Mouse (Mus musculus) c-Kit-positive CD71-negative TER-119-negative erythroid progenitor cells, embryonic 14.5 days (primary cell): ENCODE data around the gene Defa35.
A peak's percentile ranks its signal among the peaks of the same experiment; 100 is the strongest.
"Not testable (repeated sequence)": the region's sequence is repeated elsewhere in the genome, so short reads cannot be mapped to it uniquely, and the experiment has no call there.

Experiments
- DNase-seq: peaks from one replicate; pipeline ENCODE4 v3.0.0-alpha.2; 2013; ENCODE audit warnings: low read depth

The Defa35 gene

DNA sequence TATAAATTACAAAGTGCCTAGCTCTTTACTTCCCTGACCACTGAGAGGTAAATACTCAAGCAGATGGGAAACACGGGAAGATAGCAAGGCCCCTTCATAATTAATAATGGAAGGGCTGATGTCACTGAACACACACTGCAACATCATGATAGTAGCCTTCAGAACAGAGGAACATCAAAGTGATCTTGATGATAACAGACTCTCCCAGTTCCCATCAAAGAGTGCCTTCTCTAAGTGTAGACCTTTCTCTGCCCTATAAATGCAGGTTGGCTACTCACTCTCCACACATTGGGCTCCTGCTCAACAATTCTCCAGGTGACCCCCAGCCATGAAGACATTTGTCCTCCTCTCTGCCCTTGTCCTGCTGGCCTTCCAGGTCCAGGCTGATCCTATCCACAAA is at the start of gene Defa35:
Gene Defa35, plus strand, starts transcription at position 301 of the 400 bp plus-strand sequence.
- not testable (repeated sequence) for DNase-seq

DNA sequence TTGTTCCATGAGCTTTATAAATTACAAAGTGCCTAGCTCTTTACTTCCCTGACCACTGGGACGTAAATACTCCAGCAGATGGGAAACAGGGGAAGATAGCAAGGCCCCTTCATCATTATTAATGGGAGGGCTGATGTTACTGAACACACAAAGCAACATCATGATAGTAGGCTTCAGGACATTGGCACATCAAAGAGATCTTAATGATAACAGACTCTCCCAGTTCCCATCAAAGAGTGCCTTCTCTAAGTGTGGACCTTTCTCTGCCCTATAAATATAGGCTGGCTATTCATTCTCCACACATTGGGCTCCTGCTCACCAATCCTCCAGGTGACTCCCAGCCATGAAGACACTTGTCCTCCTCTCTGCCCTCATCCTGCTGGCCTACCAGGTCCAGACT is 39.6 kb upstream of the Defa35 start, which contains the start of gene Defa21:
Gene Defa21, plus strand, starts transcription at position 301 of the 400 bp plus-strand sequence.
- not testable (repeated sequence) for DNase-seq

DNA sequence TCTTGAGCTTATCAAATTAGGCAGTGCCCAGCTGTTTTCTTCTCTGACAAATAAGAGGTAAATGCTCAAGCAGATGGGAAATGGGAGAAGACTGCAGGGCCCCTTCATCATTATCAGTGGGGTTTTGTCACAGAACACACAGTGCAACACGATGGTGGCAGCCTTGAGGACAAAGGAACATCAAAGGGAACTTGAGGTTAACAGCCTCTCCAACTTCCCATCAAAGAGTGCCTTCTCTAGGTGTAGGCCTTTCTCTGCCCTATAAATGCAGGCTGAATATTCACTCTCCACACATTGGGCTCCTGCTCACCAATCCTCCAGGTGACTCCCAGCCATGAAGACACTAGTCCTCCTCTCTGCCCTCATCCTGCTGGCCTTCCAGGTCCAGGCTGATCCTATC is 10.1 kb upstream of the Defa35 start, which contains the start of gene Defa23:
Gene Defa23, plus strand, starts transcription at position 301 of the 400 bp plus-strand sequence.
- DNase-seq = not testable (repeated sequence)

DNA sequence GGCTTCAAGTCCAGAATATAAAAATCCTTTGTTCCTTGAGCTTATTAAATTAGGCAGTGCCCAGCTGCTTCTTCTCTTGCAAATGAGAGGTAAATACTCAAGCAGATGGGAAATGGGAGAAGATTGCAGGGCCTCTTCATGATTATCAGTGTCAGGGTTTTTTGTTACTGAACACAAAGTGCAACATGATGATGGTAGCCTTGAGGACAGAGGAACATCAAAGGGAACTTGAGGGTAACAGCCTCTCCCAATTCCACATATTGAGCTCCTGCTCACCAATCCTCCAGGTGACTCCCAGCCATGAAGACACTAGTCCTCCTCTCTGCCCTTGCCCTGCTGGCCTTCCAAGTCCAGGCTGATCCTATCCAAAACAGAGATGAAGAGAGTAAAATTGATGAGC is 19.3 kb downstream of the Defa35 start, which contains the start of gene Defa25:
Gene Defa25, plus strand, starts transcription at position 301 of the 400 bp plus-strand sequence.
- not testable (repeated sequence) for DNase-seq

DNA sequence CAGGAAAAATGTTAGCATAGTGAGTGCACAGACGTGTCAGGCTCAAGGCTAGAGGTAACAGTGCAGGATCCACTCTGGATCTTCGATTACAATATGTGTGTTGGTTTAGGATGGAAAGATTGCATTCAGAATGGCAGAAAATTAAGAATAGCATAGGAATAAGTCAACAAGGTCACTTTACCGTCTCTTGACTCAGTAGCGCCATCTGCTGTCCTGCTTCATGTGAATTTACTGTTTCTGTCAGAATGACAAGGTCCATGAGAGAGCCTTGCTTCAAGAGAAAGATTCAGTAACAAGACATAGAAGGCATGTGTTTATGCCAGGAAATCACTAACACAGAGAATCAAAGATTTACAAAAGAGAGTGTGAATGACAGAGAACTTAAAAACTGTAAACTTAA is 28.3 kb downstream of the Defa35 start:
- peak; percentile 19 for DNase-seq

DNA sequence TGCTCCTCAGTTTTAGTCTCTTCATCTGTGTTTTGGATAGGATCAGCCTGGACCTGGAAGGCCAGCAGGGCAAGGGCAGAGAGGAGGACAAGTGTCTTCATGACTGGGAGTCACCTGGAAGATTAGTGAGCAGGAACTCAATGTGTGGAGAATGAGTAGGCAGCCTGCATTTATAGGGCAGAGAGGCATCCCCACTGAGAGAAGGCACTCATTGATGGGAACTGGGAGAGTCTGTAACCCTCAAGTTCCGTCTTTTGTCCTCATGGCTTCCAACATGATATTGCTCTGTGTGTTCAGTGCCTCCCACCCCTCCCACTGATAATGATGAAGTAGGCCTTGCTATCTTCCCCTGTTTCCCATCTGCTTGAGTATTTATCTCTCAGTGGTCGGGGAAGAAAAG is 31.1 kb downstream of the Defa35 start, which contains the start of gene Gm14851:
Gene Gm14851, minus strand, starts transcription at position 101 of the 400 bp plus-strand sequence.
- DNase-seq = not testable (repeated sequence)
